8 mouse cellular contexts compared by ENCODE assay signal in the genomic region with DNA sequence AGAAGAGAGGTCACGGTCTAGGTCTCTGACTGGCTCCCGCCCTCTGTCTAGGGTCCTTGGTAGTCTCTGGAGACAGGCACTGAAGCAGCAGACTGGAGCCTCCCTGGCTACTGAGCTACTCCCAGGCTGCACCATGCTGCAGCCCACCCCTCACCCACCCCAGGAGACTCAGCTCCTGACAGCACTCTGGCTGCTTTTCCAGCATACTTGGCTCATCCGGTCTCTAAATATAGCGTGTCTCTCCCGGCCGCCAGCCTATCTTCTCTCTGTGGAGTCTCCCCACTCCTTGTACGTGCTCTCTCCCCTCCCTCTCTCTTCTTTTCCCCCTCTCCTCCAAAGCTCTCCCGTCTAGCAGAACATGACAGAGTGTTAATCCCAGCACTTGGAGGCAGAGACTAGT. TPM values are rescaled to one million over a fixed set of nuclear protein-coding genes. Genes with fewer than 3 reads are reported as not detected.
DNase-seq lines count a peak whose midpoint lies in the region; ATAC-seq and TF ChIP-seq lines count a peak whose summit lies in the region.
"Had no signal": no experiment of that assay in that cellular context is flagged by ENCODE, and none has a peak within 500 bp of the region (broad histone marks: within the 10 kb centered on the region; RNA-seq: fewer than 3 reads in every experiment).

No protein-coding gene starts in this region.

- H3K36me3 ChIP-seq in liver, postnatal 0 days (replicated peaks; ENCODE audit: insufficient read depth, low read length), result no peaks in the 10 kb centered on the region
- no peaks in the 10 kb centered on the region for H3K36me3 ChIP-seq in hindbrain, embryonic 16.5 days (ENCODE audit: control insufficient read depth, insufficient read depth, low read length)

- peaks cover 10% of the 10 kb centered on the region for H3K4me1 ChIP-seq in liver, postnatal 0 days (ENCODE audit: insufficient read depth)
- peaks cover 9% of the 10 kb centered on the region; the same call in 1 of the 2 replicates for H3K4me1 ChIP-seq in hindbrain, embryonic 16.5 days (ENCODE audit: control insufficient read depth, insufficient read depth, low read depth, low read length)

- ATAC-seq in liver, postnatal 0 days, result no peak
- ATAC-seq in hindbrain, embryonic 16.5 days, result peak; percentile 41
- ATAC-seq in cerebellum, adult (ENCODE audit: insufficient number of reproducible peaks, low FRiP score, low TSS enrichment), result no peak

- peaks cover 3% of the 10 kb centered on the region; the same call in 1 of the 2 replicates for H3K9me3 ChIP-seq in liver, postnatal 0 days (ENCODE audit: low read length)
- H3K9me3 ChIP-seq in hindbrain, embryonic 16.5 days (ENCODE audit: control insufficient read depth, low read length), result peaks cover 2% of the 10 kb centered on the region; the same call in 1 of the 2 replicates

- no peak overlapping the region for H3K27ac ChIP-seq in liver, postnatal 0 days (ENCODE audit: low read depth)
- H3K27ac ChIP-seq in hindbrain, embryonic 16.5 days (ENCODE audit: low read depth, low read length), result peak overlapping the region; percentile 23; the same call in 1 of the 2 replicates

- no peak overlapping the region for H3K4me2 ChIP-seq in liver, postnatal 0 days (ENCODE audit: low read depth, low read length)
- H3K4me2 ChIP-seq in hindbrain, embryonic 16.5 days (ENCODE audit: low read length), result no peak overlapping the region

- WGBS in liver, postnatal 0 days (ENCODE audit: insufficient replicate concordance), result 44% methylated on average over 8 of the region's 8 CpGs
- WGBS in hindbrain, embryonic 16.5 days, result 49% methylated on average over 8 of the region's 8 CpGs

- peaks cover 3% of the 10 kb centered on the region; the same call in 1 of the 2 replicates for H3K27me3 ChIP-seq in liver, postnatal 0 days (ENCODE audit: insufficient read depth, low read length)
- no peaks in the 10 kb centered on the region for H3K27me3 ChIP-seq in hindbrain, embryonic 16.5 days (replicated peaks; ENCODE audit: control insufficient read depth, insufficient read depth, low read length)

- no peak for TF ChIP-seq EP300 in liver, postnatal 0 days (IDR thresholded peaks at IDR 0.05; ENCODE audit: low read depth)

- H3K4me3 ChIP-seq in liver, postnatal 0 days (ENCODE audit: low read depth, low read length), result no peak overlapping the region
- no peak overlapping the region for H3K4me3 ChIP-seq in hindbrain, embryonic 16.5 days (ENCODE audit: low read length)
- H3K4me3 ChIP-seq: megakaryocyte, embryonic 14.5 days had no signal

- DNase-seq in liver, result peak; percentile 32
- no peak for DNase-seq in liver, postnatal 0 days
- DNase-seq in heart, adult 9 months (ENCODE audit: low spot score in 2 of 2), result peak; percentile 61
- peak; percentile 69 to 76 for DNase-seq in right cerebral cortex, postnatal 36 days (ENCODE audit: low spot score in 2 of 2)
- DNase-seq in adrenal gland, adult 8-10 months, result no peak

- no peak for TF ChIP-seq CTCF in liver, postnatal 0 days (IDR thresholded peaks at IDR 0.05; ENCODE audit: low read depth)

- H3K9ac ChIP-seq in liver, postnatal 0 days (replicated peaks), result no peak overlapping the region
- 0 out of 2 replicates have a peak overlapping the region, but pooled peaks have one; percentile 13 for H3K9ac ChIP-seq in hindbrain, embryonic 16.5 days (ENCODE audit: low read depth, low read length)

RNA-seq across cellular contexts. Expression of gene Gipr, which starts 4.2 kb away (rescaled TPM):
- 0.04 TPM in 1 of 2 replicates, not detected in the other for polyA plus RNA-seq in liver, postnatal 0 days (2015; fragmentation: Nextera tagmentation; extraction: Ambion mirVana)
- 2.0 and 2.9 TPM in 2 replicates for polyA plus RNA-seq in hindbrain, embryonic 16.5 days (2015; fragmentation: Nextera tagmentation; extraction: Ambion mirVana)
- total RNA-seq in adrenal gland, adult 8-10 months (2022), result 1 to 10 TPM in 1 of 4 experiments, under 1 TPM in 3; 0.17 to 1.5 (median 0.64) TPM

RNA-seq across cellular contexts. Expression of gene Eml2, which starts 6.1 kb away (rescaled TPM):
- 3.3 and 3.4 TPM in 2 replicates for polyA plus RNA-seq in liver, postnatal 0 days (2015; fragmentation: Nextera tagmentation; extraction: Ambion mirVana)
- 9.4 and 12.3 TPM in 2 replicates for polyA plus RNA-seq in hindbrain, embryonic 16.5 days (2015; fragmentation: Nextera tagmentation; extraction: Ambion mirVana)
- total RNA-seq in adrenal gland, adult 8-10 months (2022), result 10 to 100 TPM; 56.2 to 79.2 (median 69.6) TPM

RNA-seq across cellular contexts. Expression of gene Snrpd2, which starts 20.6 kb away (rescaled TPM):
- 38.9 and 41.0 TPM in 2 replicates for polyA plus RNA-seq in liver, postnatal 0 days (2015; fragmentation: Nextera tagmentation; extraction: Ambion mirVana)
- 107 and 110 TPM in 2 replicates for polyA plus RNA-seq in hindbrain, embryonic 16.5 days (2015; fragmentation: Nextera tagmentation; extraction: Ambion mirVana)
- 10 to 100 TPM; 86.1 to 97.7 (median 92.4) TPM for total RNA-seq in adrenal gland, adult 8-10 months (2022)

RNA-seq across cellular contexts. Expression of gene Qpctl, which starts 21.1 kb away (rescaled TPM):
- polyA plus RNA-seq in liver, postnatal 0 days (2015; fragmentation: Nextera tagmentation; extraction: Ambion mirVana), result 5.2 and 5.8 TPM in 2 replicates
- polyA plus RNA-seq in hindbrain, embryonic 16.5 days (2015; fragmentation: Nextera tagmentation; extraction: Ambion mirVana), result 24.0 and 26.3 TPM in 2 replicates
- 10 to 100 TPM; 18.0 to 24.0 (median 23.9) TPM for total RNA-seq in adrenal gland, adult 8-10 months (2022)

RNA-seq across cellular contexts. Expression of gene Gpr4, which starts 42.2 kb away (rescaled TPM):
- polyA plus RNA-seq in liver, postnatal 0 days (2015; fragmentation: Nextera tagmentation; extraction: Ambion mirVana), result 0.74 and 0.83 TPM in 2 replicates
- 3.1 and 4.4 TPM in 2 replicates for polyA plus RNA-seq in hindbrain, embryonic 16.5 days (2015; fragmentation: Nextera tagmentation; extraction: Ambion mirVana)
- 10 to 100 TPM in 2 of 4 experiments, 1 to 10 TPM in 2; 5.7 to 15.2 (median 8.2) TPM for total RNA-seq in adrenal gland, adult 8-10 months (2022)

Comparison
In these comparisons a context has a peak if more than half of its experiments do, and no peak if none do; other contexts are left out.
1. DNase-seq: peak in liver (single experiment), heart, adult 9 months (2 of 2) and right cerebral cortex, postnatal 36 days (2 of 2); none in liver, postnatal 0 days (single experiment) and adrenal gland, adult 8-10 months (single experiment).